Mouse (Mus musculus) heart, embryonic 13.5 days (tissue): Measurements from ENCODE around the gene Gpx1. TPM values are rescaled to one million over a fixed set of nuclear protein-coding genes. Genes with fewer than 3 reads are reported as not detected.
A peak's percentile ranks its signal among the peaks of the same experiment; 100 is the strongest.

Source experiments
- ATAC-seq: fragments of 200-750 bp; cut with Nextera tagmentation; 2 replicates; pipeline ENCODE4 v1.8.0; 2017; ENCODE audit warnings: moderate TSS enrichment; ENCODE audit not compliant: insufficient number of reproducible peaks, low FRiP score, low TSS enrichment; ENCODE audit errors: extremely low read depth
- H3K27ac ChIP-seq: fragments of 300-500 bp; sonication (generic); replicated peaks from 2 replicates; pipeline ENCODE4 v1.5.1; 2015; ENCODE audit warnings: moderate library complexity, mild to moderate bottlenecking, inconsistent platforms
- H3K27me3 ChIP-seq: fragments of 300-500 bp; sonication (generic); replicated peaks from 2 replicates; pipeline ENCODE4 v1.6.1; 2015; ENCODE audit warnings: mild to moderate bottlenecking, inconsistent platforms
- H3K36me3 ChIP-seq: fragments of 300-500 bp; sonication (generic); 2 replicates; pipeline ENCODE4 v1.6.1; 2015; ENCODE audit warnings: mild to moderate bottlenecking, inconsistent platforms
- H3K4me1 ChIP-seq: fragments of 300-500 bp; sonication (generic); 2 replicates; pipeline ENCODE4 v1.6.1; 2015; ENCODE audit warnings: inconsistent platforms
- H3K4me2 ChIP-seq: fragments of 300-500 bp; sonication (generic); 2 replicates; pipeline ENCODE4 v1.6.1; 2015; ENCODE audit warnings: inconsistent platforms, mild to moderate bottlenecking, moderate library complexity
- H3K4me3 ChIP-seq: fragments of 300-500 bp; sonication (generic); 2 replicates; pipeline ENCODE4 v1.5.1; 2015; ENCODE audit warnings: moderate library complexity, mild to moderate bottlenecking, inconsistent platforms
- H3K9ac ChIP-seq: fragments of 300-500 bp; sonication (generic); 2 replicates; pipeline ENCODE4 v1.6.1; 2015; ENCODE audit warnings: inconsistent platforms, mild to moderate bottlenecking, moderate library complexity
- H3K9me3 ChIP-seq: fragments of 300-500 bp; sonication (generic); 2 replicates; pipeline ENCODE4 v1.6.1; 2016; ENCODE audit warnings: inconsistent platforms
- WGBS: fragments of 180-500 bp; shearing (Covaris S2); methylation state at CpG from one replicate; pipeline ENCODE4 v1.1.7; 2015; ENCODE audit warnings: mixed read lengths; 5-methylcytosine and 5-hydroxymethylcytosine counted together
- polyA plus RNA-seq: library from polyadenylated mRNA; unstranded; fragments of >200 nt; fragmentation: Nextera tagmentation; extraction: Ambion mirVana; gene quantifications from 2 replicates; pipeline ENCODE4 v1.2.1, GENCODE M21; 2015

Gpx1 gene
- 825 and 854 TPM in 2 replicates for polyA plus RNA-seq

DNA sequence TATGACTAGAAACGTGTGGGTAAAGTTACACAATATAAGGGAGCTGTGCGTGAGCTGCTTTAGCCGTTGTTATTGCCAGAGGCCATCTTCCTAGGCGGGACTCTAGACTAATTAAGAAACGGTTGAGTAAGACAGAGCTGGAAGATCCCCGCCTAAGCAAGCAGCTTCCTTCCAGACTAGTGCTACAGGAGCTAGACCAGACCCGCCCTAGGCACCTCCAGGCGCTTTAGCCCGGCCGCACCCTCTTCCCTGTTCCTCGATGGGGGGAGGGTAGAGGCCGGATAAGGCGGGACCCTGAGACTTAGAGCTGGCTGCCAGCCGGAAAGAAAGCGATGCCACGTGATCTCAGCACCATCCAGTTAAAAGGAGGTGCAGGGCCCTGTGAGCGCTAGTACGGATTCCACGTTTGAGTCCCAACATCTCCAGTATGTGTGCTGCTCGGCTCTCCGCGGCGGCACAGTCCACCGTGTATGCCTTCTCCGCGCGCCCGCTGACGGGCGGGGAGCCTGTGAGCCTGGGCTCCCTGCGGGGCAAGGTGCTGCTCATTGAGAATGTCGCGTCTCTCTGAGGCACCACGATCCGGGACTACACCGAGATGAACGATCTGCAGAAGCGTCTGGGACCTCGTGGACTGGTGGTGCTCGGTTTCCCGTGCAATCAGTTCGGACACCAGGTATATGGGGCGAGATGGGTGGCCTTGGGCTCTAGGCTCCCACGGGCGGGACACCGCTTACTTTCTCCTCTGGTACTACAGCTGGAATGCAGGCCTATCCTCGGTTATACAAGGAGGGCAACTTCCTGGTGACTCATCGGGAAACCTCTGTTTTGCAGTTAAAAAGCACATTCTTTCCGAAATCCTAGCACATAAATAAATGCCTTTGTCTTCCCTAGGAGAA lies at the start of gene Gpx1:
TSS of gene Gpx1 (plus strand) at position 18 of the 896 bp plus-strand sequence.
- ATAC-seq = peak; percentile 89
- H3K36me3 ChIP-seq = peaks cover 35% of the 10 kb centered on the region
- under 1% methylated on average over 49 of the region's 49 CpGs for WGBS
- H3K9ac ChIP-seq = peak within 1 kb of the TSS; percentile 97
- H3K9me3 ChIP-seq = no peaks in the 10 kb centered on the region
- peak within 1 kb of the TSS; percentile 87 for H3K4me3 ChIP-seq
- peak within 1 kb of the TSS; percentile 97 for H3K27ac ChIP-seq
- no peaks in the 10 kb centered on the region for H3K27me3 ChIP-seq
- peak within 1 kb of the TSS; percentile 87 for H3K4me2 ChIP-seq
- peaks cover 37% of the 10 kb centered on the region for H3K4me1 ChIP-seq

- H3K27ac ChIP-seq = no peak overlapping the region
- 59% methylated on average over 2 of the region's 2 CpGs for WGBS
- peak overlapping the region; percentile 72 for H3K4me2 ChIP-seq
- peak overlapping the region; percentile 81; the same call in 1 of the 2 replicates for H3K9ac ChIP-seq
- H3K4me3 ChIP-seq = peak overlapping the region; percentile 63; the same call in 1 of the 2 replicates
- ATAC-seq = no peak
- H3K27me3 ChIP-seq = no peaks in the 10 kb centered on the region
- H3K36me3 ChIP-seq = 0 out of 2 replicates have a peak, but pooled peaks cover 8% of the 10 kb centered on the region
- peaks cover 8% of the 10 kb centered on the region for H3K4me1 ChIP-seq
- H3K9me3 ChIP-seq = no peaks in the 10 kb centered on the region
Measured at GRCm38 (mm10) chr9:108289347-108289746, 49.4 kb upstream of the Gpx1 start.

DNA sequence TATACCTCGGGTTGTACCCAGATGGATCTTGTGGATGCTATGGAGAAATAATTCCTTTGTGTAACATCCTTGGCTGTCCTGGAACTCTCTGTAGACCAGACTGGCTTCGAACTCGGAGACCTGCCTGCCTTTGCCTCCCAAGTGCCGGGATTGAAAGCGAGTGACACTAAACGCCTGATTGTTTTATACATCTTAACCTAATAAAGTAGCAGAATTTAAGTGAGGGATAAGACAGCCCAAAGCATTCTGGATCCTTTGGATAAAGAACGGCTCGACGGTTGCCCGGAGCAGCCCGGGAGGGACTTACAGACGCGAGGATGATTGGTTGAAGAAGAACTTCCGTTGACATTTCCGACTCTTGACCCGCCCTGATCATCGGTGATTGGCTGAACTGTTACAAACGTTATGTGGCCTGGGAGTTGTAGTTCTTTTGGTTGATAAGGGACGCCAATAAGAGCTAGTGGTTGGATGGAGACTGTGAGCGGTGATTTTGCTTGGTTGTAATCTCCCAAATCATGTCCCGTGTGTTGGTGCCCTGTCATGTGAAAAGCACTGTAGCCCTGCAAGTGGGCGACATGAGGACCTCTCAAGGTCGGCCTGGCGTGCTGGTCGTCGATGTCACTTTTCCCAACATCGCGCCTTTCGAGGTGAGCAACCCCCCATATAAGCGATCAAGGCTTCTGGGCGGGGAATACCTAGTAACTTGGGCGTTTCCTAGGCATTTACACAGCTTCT lies 48.5 kb upstream of the Gpx1 start, which contains the start of gene Nicn1:
TSS of gene Nicn1 (plus strand) at position 414 of the 735 bp plus-strand sequence.
- no peaks in the 10 kb centered on the region for H3K27me3 ChIP-seq
- H3K9ac ChIP-seq = peak within 1 kb of the TSS; percentile 81
- H3K4me1 ChIP-seq = peaks cover 8% of the 10 kb centered on the region
- H3K4me2 ChIP-seq = peak within 1 kb of the TSS; percentile 72
- H3K9me3 ChIP-seq = no peaks in the 10 kb centered on the region
- peak; percentile 92 for ATAC-seq
- peak within 1 kb of the TSS; percentile 63 for H3K4me3 ChIP-seq
- 1% methylated on average over 32 of the region's 32 CpGs for whole genome bisulfite sequencing
- peak within 1 kb of the TSS; percentile 58 for H3K27ac ChIP-seq
- peaks cover 14% of the 10 kb centered on the region; the same call in 1 of the 2 replicates for H3K36me3 ChIP-seq

- Histone ChIP-seq H3K27me3 (no peaks in the 10 kb centered on the region), H3K4me1 (peaks cover 8% of the 10 kb centered on the region), H3K4me2 (peak overlapping the region; percentile 72), H3K4me3 (peak overlapping the region; percentile 63), H3K9me3 (no peaks in the 10 kb centered on the region), H3K36me3 (peaks cover 17% of the 10 kb centered on the region; the same call in 1 of the 2 replicates), H3K9ac (peak overlapping the region; percentile 77), H3K27ac (peak overlapping the region; percentile 46)
- 44% methylated on average over 6 of the region's 6 CpGs for WGBS
- no peak for ATAC-seq
Measured at GRCm38 (mm10) chr9:108290773-108291172, 47.9 kb upstream of the Gpx1 start.

DNA sequence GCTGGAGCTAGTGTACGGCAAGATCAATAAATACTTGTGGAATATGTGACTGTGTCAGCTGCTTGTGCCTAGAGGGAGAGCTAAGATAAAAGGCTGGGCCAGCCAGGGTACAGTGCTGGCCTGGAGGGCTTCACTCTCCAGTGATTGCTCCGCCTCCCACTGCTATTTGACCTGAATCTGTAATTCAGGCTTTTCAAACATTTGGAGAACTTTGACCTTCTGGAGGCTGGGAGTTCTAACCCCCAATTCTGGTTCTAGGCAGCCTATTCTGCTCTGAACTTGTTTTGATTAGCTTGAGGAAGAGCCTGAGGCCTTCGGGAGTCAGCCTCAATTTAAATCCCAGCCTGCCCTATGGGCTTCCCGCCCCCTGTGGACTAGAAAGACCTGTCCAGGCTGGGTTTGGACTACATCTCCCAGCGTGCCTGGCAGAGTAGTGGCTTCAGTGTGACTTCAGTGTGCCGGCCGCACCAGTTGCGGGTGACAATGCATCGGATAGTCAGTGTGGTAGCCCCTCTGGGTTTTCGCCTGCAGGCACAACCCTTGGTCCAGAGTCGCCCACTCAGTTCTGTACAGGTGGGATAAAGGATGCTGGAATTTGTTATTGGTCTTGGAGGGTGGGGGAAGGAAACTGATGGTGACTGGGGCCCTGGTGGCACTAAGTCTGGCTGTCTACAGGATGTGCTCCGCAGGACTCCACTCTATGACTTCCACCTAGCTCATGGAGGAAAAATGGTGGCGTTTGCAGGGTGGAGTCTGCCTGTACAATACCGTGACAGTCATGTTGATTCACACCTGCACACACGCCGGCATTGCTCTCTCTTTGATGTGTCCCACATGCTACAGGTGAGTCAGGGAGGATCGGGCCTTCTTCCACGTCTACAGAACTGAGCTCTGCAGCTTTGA lies 42.0 kb upstream of the Gpx1 start, which contains the start of gene Amt:
TSS of gene Amt (plus strand) at position 401 of the 903 bp plus-strand sequence.
- H3K4me1 ChIP-seq = peaks cover 18% of the 10 kb centered on the region
- H3K4me3 ChIP-seq = peak within 1 kb of the TSS; percentile 46
- H3K36me3 ChIP-seq = peaks cover 23% of the 10 kb centered on the region; the same call in 1 of the 2 replicates
- no peak for ATAC-seq
- peak within 1 kb of the TSS; percentile 63 for H3K4me2 ChIP-seq
- peak within 1 kb of the TSS; percentile 68 for H3K9ac ChIP-seq
- no peaks in the 10 kb centered on the region for H3K27me3 ChIP-seq
- WGBS = 31% methylated on average over 18 of the region's 18 CpGs
- peak within 1 kb of the TSS; percentile 45 for H3K27ac ChIP-seq
- no peaks in the 10 kb centered on the region for H3K9me3 ChIP-seq

GRCm38 (mm10) chr9:108301853-108302252 lies 36.9 kb upstream of the Gpx1 start:
- 72% methylated on average over 3 of the region's 3 CpGs for WGBS
- ATAC-seq = no peak

DNA sequence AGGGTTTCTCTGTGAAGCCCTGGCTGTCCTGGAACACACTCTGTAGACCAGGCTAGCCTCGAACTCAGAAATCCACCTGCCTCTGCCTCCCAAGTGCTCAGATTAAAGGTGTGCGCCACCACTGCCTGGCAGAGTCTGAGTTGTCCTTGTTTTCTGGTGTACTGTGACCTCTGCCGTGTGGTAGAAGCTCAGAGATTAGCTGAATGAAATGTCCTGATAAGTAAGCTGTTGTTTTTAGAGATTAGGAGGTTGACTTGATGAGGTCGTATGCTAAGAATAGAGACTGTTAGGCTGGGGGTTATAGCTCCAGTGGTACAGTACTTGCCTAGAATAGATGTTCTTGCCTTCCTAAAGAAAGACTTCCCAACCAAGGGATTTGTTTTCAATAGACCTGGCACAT lies 34.0 kb upstream of the Gpx1 start:
- Histone ChIP-seq H3K27me3 (no peaks in the 10 kb centered on the region), H3K9me3 (no peaks in the 10 kb centered on the region), H3K36me3 (peaks cover 33% of the 10 kb centered on the region), H3K9ac (peak overlapping the region; percentile 95), H3K4me1 (peaks cover 37% of the 10 kb centered on the region), H3K4me2 (peak overlapping the region; percentile 86), H3K4me3 (peak overlapping the region; percentile 77), H3K27ac (peak overlapping the region; percentile 100)
- WGBS = 38% methylated on average over 4 of the region's 4 CpGs
- ATAC-seq = no peak

More at GRCm38 (mm10) chr9:108301853-108302252, 36.9 kb upstream of the Gpx1 start:
- H3K4me3 ChIP-seq = no peak overlapping the region
- peaks cover 33% of the 10 kb centered on the region for H3K36me3 ChIP-seq
- no peak overlapping the region for H3K27ac ChIP-seq
- H3K4me2 ChIP-seq = no peak overlapping the region
- H3K27me3 ChIP-seq = no peaks in the 10 kb centered on the region
- no peaks in the 10 kb centered on the region for H3K9me3 ChIP-seq
- peaks cover 23% of the 10 kb centered on the region for H3K4me1 ChIP-seq
- no peak overlapping the region for H3K9ac ChIP-seq

DNA sequence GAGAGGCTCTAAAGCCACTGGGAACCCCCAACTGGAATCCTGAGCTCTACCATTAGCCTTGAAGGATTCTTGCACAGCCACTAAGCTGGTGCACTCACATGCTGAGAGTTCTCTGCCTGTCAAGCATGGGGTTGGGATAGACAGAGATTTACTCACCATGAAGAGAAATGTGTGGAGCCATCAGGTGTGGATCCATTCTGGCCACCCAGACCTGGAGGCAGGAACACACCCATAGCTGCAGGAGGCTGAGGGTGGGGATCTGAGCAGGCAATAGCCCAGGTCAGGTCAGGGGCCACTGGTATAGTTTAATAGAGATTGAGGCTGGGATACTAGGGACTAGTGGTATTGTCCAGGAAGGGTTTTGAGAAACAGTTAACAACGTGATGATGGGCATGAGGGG lies 33.5 kb upstream of the Gpx1 start:
- Histone ChIP-seq H3K27ac (peak overlapping the region; percentile 100), H3K27me3 (no peaks in the 10 kb centered on the region), H3K4me3 (peak overlapping the region; percentile 77), H3K4me1 (peaks cover 42% of the 10 kb centered on the region), H3K9me3 (no peaks in the 10 kb centered on the region), H3K4me2 (peak overlapping the region; percentile 86), H3K9ac (peak overlapping the region; percentile 95), H3K36me3 (peaks cover 33% of the 10 kb centered on the region)
- 0% methylated on average over 1 of the region's 1 CpGs for WGBS
- ATAC-seq = no peak

GRCm38 (mm10) chr9:108305629-108306520 lies 32.8 kb upstream of the Gpx1 start, which contains the start of the genes Rhoa and Tcta:
Rhoa (plus strand) TSS chr9:108306129.
Tcta (minus strand) TSS chr9:108306160.
- ATAC-seq = peak; percentile 89
- Histone ChIP-seq H3K4me1 (peaks cover 49% of the 10 kb centered on the region), H3K27ac (peak within 1 kb of the TSS; percentile 100), H3K27me3 (no peaks in the 10 kb centered on the region), H3K36me3 (peaks cover 33% of the 10 kb centered on the region), H3K4me3 (peak within 1 kb of the TSS; percentile 77), H3K9me3 (no peaks in the 10 kb centered on the region), H3K4me2 (peak within 1 kb of the TSS; percentile 92), H3K9ac (peak within 1 kb of the TSS; percentile 95)
- WGBS = under 1% methylated on average over 81 of the region's 81 CpGs
